Mouse (Mus musculus) lung, postnatal 0 days (tissue): Measurements from ENCODE around the gene Prkcz. TPM values are rescaled to one million over a fixed set of nuclear protein-coding genes. Genes with fewer than 3 reads are reported as not detected.

ENCODE experiments used
- ATAC-seq: fragments of 200-750 bp; cut with Nextera tagmentation; 2 replicates; pipeline ENCODE4 v1.8.0; 2017; ENCODE audit warnings: moderate library complexity
- DNase-seq: peaks from one replicate; pipeline ENCODE4 v3.0.0-alpha.2; 2016; ENCODE audit warnings: low spot score
- H3K27ac ChIP-seq: fragments of 300-500 bp; sonication (generic); 2 replicates; pipeline ENCODE4 v1.5.1; 2014; ENCODE audit warnings: antibody characterized with exemption, mild to moderate bottlenecking, low read length, mixed read lengths
- H3K27me3 ChIP-seq: fragments of 300-500 bp; sonication (generic); replicated peaks from 2 replicates; pipeline ENCODE4 v1.6.1; 2014; ENCODE audit warnings: low read length, mixed read lengths; ENCODE audit not compliant: insufficient read depth
- H3K36me3 ChIP-seq: fragments of 300-500 bp; sonication (generic); 2 replicates; pipeline ENCODE4 v1.6.1; 2014; ENCODE audit warnings: low read length, mixed read lengths; ENCODE audit not compliant: insufficient read depth
- H3K4me1 ChIP-seq: fragments of 300-500 bp; sonication (generic); 2 replicates; pipeline ENCODE4 v1.6.1; 2014; ENCODE audit warnings: antibody characterized with exemption, low read depth, low read length, mixed read lengths; ENCODE audit not compliant: insufficient read depth
- H3K4me2 ChIP-seq: fragments of 300-500 bp; sonication (generic); replicated peaks from 2 replicates; pipeline ENCODE4 v1.6.1; 2014; ENCODE audit warnings: low read depth, mild to moderate bottlenecking, low read length, moderate library complexity, mixed read lengths
- H3K4me3 ChIP-seq: fragments of 300-500 bp; sonication (generic); 2 replicates; pipeline ENCODE4 v1.5.1; 2014; ENCODE audit warnings: low read depth, low read length
- H3K9ac ChIP-seq: fragments of 300-500 bp; sonication (generic); replicated peaks from 2 replicates; pipeline ENCODE4 v1.6.1; 2014; ENCODE audit warnings: low read depth, mild to moderate bottlenecking
- H3K9me3 ChIP-seq: fragments of 300-500 bp; sonication (generic); 2 replicates; pipeline ENCODE4 v1.6.1; 2016; ENCODE audit warnings: low read length, mixed read lengths
- CTCF ChIP-seq: IDR thresholded peaks from 2 replicates; pipeline ENCODE4 v1.5.1; 2016; ENCODE audit warnings: antibody characterized with exemption, mild to moderate bottlenecking
- EP300 ChIP-seq: IDR thresholded peaks from 2 replicates; pipeline ENCODE4 v1.6.1; 2016; ENCODE audit warnings: antibody characterized with exemption, mild to moderate bottlenecking, control low read depth
- WGBS: fragments of 180-500 bp; shearing (Covaris S2); extraction: QIAGEN DNeasy Blood & Tissue Kit; methylation state at CpG from one replicate; pipeline ENCODE4 v1.1.7; 2014; 5-methylcytosine and 5-hydroxymethylcytosine counted together
- polyA plus RNA-seq: library from polyadenylated mRNA; unstranded; fragments of >200 nt; fragmentation: Nextera tagmentation; extraction: Ambion mirVana; gene quantifications from 2 replicates; pipeline ENCODE4 v1.2.1, GENCODE M21; 2015

The Prkcz gene
- polyA plus RNA-seq, 1 experiment from 2014 or later: 23.4 TPM

- Histone ChIP-seq H3K4me1 (peaks cover 47% of the 10 kb centered on the region), H3K27me3 (no peaks in the 10 kb centered on the region), H3K4me3 (0 out of 2 replicates have a peak overlapping the region, but pooled peaks have one; percentile 1), H3K27ac (peak overlapping the region; percentile 99), H3K4me2 (peak overlapping the region; percentile 44), H3K9ac (peak overlapping the region; percentile 32), H3K36me3 (no peaks in the 10 kb centered on the region), H3K9me3 (no peaks in the 10 kb centered on the region)
- TF ChIP-seq CTCF (no peak), EP300 (no peak)
- peak; percentile 81 for DNase-seq
- peak; percentile 20 for ATAC-seq
- 20% methylated on average over 8 of the region's 8 CpGs for WGBS
Measured at GRCm38 (mm10) chr4:155234371-155235310, 126.5 kb downstream of the Prkcz start.

GRCm38 (mm10) chr4:155233878-155234277 lies 127.3 kb downstream of the Prkcz start:
- peak overlapping the region; percentile 99 for H3K27ac ChIP-seq
- peak overlapping the region; percentile 8; the same call in 1 of the 2 replicates for H3K4me2 ChIP-seq
- H3K9ac ChIP-seq: peak overlapping the region; percentile 32
- 6% methylated on average over 10 of the region's 10 CpGs for WGBS
- H3K36me3 ChIP-seq: no peaks in the 10 kb centered on the region
- H3K4me1 ChIP-seq: peaks cover 47% of the 10 kb centered on the region
- no peaks in the 10 kb centered on the region for H3K27me3 ChIP-seq
- no peak overlapping the region for H3K4me3 ChIP-seq
- peak; percentile 25 for ATAC-seq
- no peaks in the 10 kb centered on the region for H3K9me3 ChIP-seq
- no peak for TF ChIP-seq EP300
- TF ChIP-seq CTCF: peak; percentile 21
- DNase-seq: peak; percentile 88

- H3K9ac ChIP-seq: no peak overlapping the region
- H3K9me3 ChIP-seq: no peaks in the 10 kb centered on the region
- WGBS: 59% methylated on average over 5 of the region's 5 CpGs
- no peak for TF ChIP-seq CTCF
- no peak for TF ChIP-seq EP300
- no peaks in the 10 kb centered on the region for H3K27me3 ChIP-seq
- no peak overlapping the region for H3K27ac ChIP-seq
- H3K4me1 ChIP-seq: peaks cover 14% of the 10 kb centered on the region; the same call in 1 of the 2 replicates
- DNase-seq: no peak
- no peaks in the 10 kb centered on the region for H3K36me3 ChIP-seq
- ATAC-seq: no peak
- H3K4me3 ChIP-seq: no peak overlapping the region
- H3K4me2 ChIP-seq: no peak overlapping the region
Measured at GRCm38 (mm10) chr4:155228461-155228860, 132.7 kb downstream of the Prkcz start.

- Histone ChIP-seq H3K9me3 (no peaks in the 10 kb centered on the region), H3K27me3 (no peaks in the 10 kb centered on the region)
- WGBS: 53% methylated on average over 4 of the region's 4 CpGs
Measured at GRCm38 (mm10) chr4:155227986-155228385, 133.2 kb downstream of the Prkcz start.

GRCm38 (mm10) chr4:155225918-155226317 lies 135.2 kb downstream of the Prkcz start:
- DNase-seq (no peak), ATAC-seq (no peak)
- no peaks in the 10 kb centered on the region for H3K9me3 ChIP-seq
- peaks cover 10% of the 10 kb centered on the region; the same call in 1 of the 2 replicates for H3K4me1 ChIP-seq
- H3K4me2 ChIP-seq: no peak overlapping the region
- 84% methylated on average over 5 of the region's 5 CpGs for WGBS
- H3K36me3 ChIP-seq: no peaks in the 10 kb centered on the region
- H3K27me3 ChIP-seq: no peaks in the 10 kb centered on the region
- no peak overlapping the region for H3K9ac ChIP-seq
- no peak overlapping the region for H3K27ac ChIP-seq
- H3K4me3 ChIP-seq: no peak overlapping the region
- TF ChIP-seq CTCF (no peak), EP300 (no peak)

More at GRCm38 (mm10) chr4:155227986-155228385, 133.2 kb downstream of the Prkcz start:
- H3K27ac ChIP-seq: no peak overlapping the region
- H3K4me2 ChIP-seq: no peak overlapping the region
- TF ChIP-seq CTCF: no peak
- TF ChIP-seq EP300: no peak
- DNase-seq: peak; percentile 53
- no peak overlapping the region for H3K4me3 ChIP-seq
- H3K4me1 ChIP-seq: peaks cover 10% of the 10 kb centered on the region; the same call in 1 of the 2 replicates
- H3K36me3 ChIP-seq: no peaks in the 10 kb centered on the region
- ATAC-seq: no peak
- no peak overlapping the region for H3K9ac ChIP-seq
